Mouse (Mus musculus): Measurements from ENCODE around the gene Bco2. TPM values are rescaled to one million over a fixed set of nuclear protein-coding genes. Genes with fewer than 3 reads are reported as not detected.
A peak's percentile ranks its signal among the peaks of the same experiment; 100 is the strongest.

The Bco2 gene
- total RNA-seq, 1 experiment from 2014 or later, result 2.2 TPM

GRCm38 (mm10) chr9:50524936-50525335, 30.0 kb downstream of the Bco2 start:
- ATAC-seq (ENCODE audit: extremely low read depth, insufficient number of reproducible peaks, low FRiP score, poor library complexity, severe bottlenecking), result no peak

GRCm38 (mm10) chr9:50522574-50522973, 32.4 kb downstream of the Bco2 start:
- ATAC-seq (ENCODE audit: extremely low read depth, insufficient number of reproducible peaks, low FRiP score, poor library complexity, severe bottlenecking), result peak; percentile 30; the same call in 1 of the 2 replicates

- no peak for ATAC-seq (ENCODE audit: extremely low read depth, insufficient number of reproducible peaks, low FRiP score, poor library complexity, severe bottlenecking)
Observed at GRCm38 (mm10) chr9:50521562-50521961, 33.4 kb downstream of the Bco2 start.

GRCm38 (mm10) chr9:50520748-50521147, 34.2 kb downstream of the Bco2 start:
- ATAC-seq (ENCODE audit: extremely low read depth, insufficient number of reproducible peaks, low FRiP score, poor library complexity, severe bottlenecking), result no peak

- no peak for ATAC-seq (ENCODE audit: extremely low read depth, insufficient number of reproducible peaks, low FRiP score, poor library complexity, severe bottlenecking)
Observed at GRCm38 (mm10) chr9:50518781-50519180, 36.2 kb downstream of the Bco2 start.

GRCm38 (mm10) chr9:50515462-50515861, 39.5 kb downstream of the Bco2 start:
- no peak for ATAC-seq (ENCODE audit: extremely low read depth, insufficient number of reproducible peaks, low FRiP score, poor library complexity, severe bottlenecking)

GRCm38 (mm10) chr9:50507570-50507969, 47.4 kb downstream of the Bco2 start:
- no peak for ATAC-seq (ENCODE audit: extremely low read depth, insufficient number of reproducible peaks, low FRiP score, poor library complexity, severe bottlenecking)

- no peak for ATAC-seq (ENCODE audit: extremely low read depth, insufficient number of reproducible peaks, low FRiP score, poor library complexity, severe bottlenecking)
Observed at GRCm38 (mm10) chr9:50505405-50505804, 49.6 kb downstream of the Bco2 start.

GRCm38 (mm10) chr9:50502949-50503348, 52.0 kb downstream of the Bco2 start:
- ATAC-seq (ENCODE audit: extremely low read depth, insufficient number of reproducible peaks, low FRiP score, poor library complexity, severe bottlenecking), result no peak

- ATAC-seq (ENCODE audit: extremely low read depth, insufficient number of reproducible peaks, low FRiP score, poor library complexity, severe bottlenecking), result no peak
Observed at GRCm38 (mm10) chr9:50500974-50501501, 53.9 kb downstream of the Bco2 start.

- no peak for ATAC-seq (ENCODE audit: extremely low read depth, insufficient number of reproducible peaks, low FRiP score, poor library complexity, severe bottlenecking)
Observed at GRCm38 (mm10) chr9:50500467-50500973, 54.5 kb downstream of the Bco2 start.

- ATAC-seq (ENCODE audit: extremely low read depth, insufficient number of reproducible peaks, low FRiP score, poor library complexity, severe bottlenecking), result no peak
Observed at GRCm38 (mm10) chr9:50499781-50500180, 55.2 kb downstream of the Bco2 start.

GRCm38 (mm10) chr9:50498815-50499214, 56.2 kb downstream of the Bco2 start:
- ATAC-seq (ENCODE audit: extremely low read depth, insufficient number of reproducible peaks, low FRiP score, poor library complexity, severe bottlenecking), result peak; percentile 51; the same call in 1 of the 2 replicates

GRCm38 (mm10) chr9:50497536-50497935, 57.4 kb downstream of the Bco2 start:
- ATAC-seq (ENCODE audit: extremely low read depth, insufficient number of reproducible peaks, low FRiP score, poor library complexity, severe bottlenecking), result no peak

GRCm38 (mm10) chr9:50497076-50497475, 57.9 kb downstream of the Bco2 start:
- ATAC-seq (ENCODE audit: extremely low read depth, insufficient number of reproducible peaks, low FRiP score, poor library complexity, severe bottlenecking), result no peak

- ATAC-seq (ENCODE audit: extremely low read depth, insufficient number of reproducible peaks, low FRiP score, poor library complexity, severe bottlenecking), result no peak
Observed at GRCm38 (mm10) chr9:50496546-50496945, 58.4 kb downstream of the Bco2 start.

GRCm38 (mm10) chr9:50496151-50496505, 58.9 kb downstream of the Bco2 start:
- no peak for ATAC-seq (ENCODE audit: extremely low read depth, insufficient number of reproducible peaks, low FRiP score, poor library complexity, severe bottlenecking)

GRCm38 (mm10) chr9:50495405-50496150, 59.4 kb downstream of the Bco2 start:
- no peak for ATAC-seq (ENCODE audit: extremely low read depth, insufficient number of reproducible peaks, low FRiP score, poor library complexity, severe bottlenecking)

GRCm38 (mm10) chr9:50494311-50494710, 60.7 kb downstream of the Bco2 start, which contains the start of gene Plet1:
Gene Plet1 (plus strand): TSS chr9:50494525.
- ATAC-seq (ENCODE audit: extremely low read depth, insufficient number of reproducible peaks, low FRiP score, poor library complexity, severe bottlenecking), result no peak

GRCm38 (mm10) chr9:50493777-50494176, 61.2 kb downstream of the Bco2 start:
- ATAC-seq (ENCODE audit: extremely low read depth, insufficient number of reproducible peaks, low FRiP score, poor library complexity, severe bottlenecking), result no peak

All from neutrophil, adult 5-6 weeks (primary cell).